Mouse (Mus musculus) embryonic facial prominence, embryonic 10.5 days (tissue): Measurements from ENCODE around the gene Flad1. TPM values are rescaled to one million over a fixed set of nuclear protein-coding genes. Genes with fewer than 3 reads are reported as not detected.

Experiments
- DNase-seq: peaks from one replicate; pipeline ENCODE4 v3.0.0-alpha.2; 2017; ENCODE audit warnings: low spot score
- H3K27ac ChIP-seq: fragments of 300-500 bp; sonication (generic); replicated peaks from 2 replicates; pipeline ENCODE4 v1.5.1; 2016; ENCODE audit warnings: mild to moderate bottlenecking
- H3K27me3 ChIP-seq: fragments of 300-500 bp; sonication (generic); replicated peaks from 2 replicates; pipeline ENCODE4 v1.6.1; 2016; ENCODE audit warnings: low read depth, mild to moderate bottlenecking; ENCODE audit not compliant: poor library complexity, severe bottlenecking
- H3K36me3 ChIP-seq: fragments of 300-500 bp; sonication (generic); replicated peaks from 2 replicates; pipeline ENCODE4 v1.6.1; 2016; ENCODE audit warnings: mild to moderate bottlenecking, moderate library complexity
- H3K4me1 ChIP-seq: fragments of 300-500 bp; sonication (generic); 2 replicates; pipeline ENCODE4 v1.6.1; 2016
- H3K4me3 ChIP-seq: fragments of 300-500 bp; sonication (generic); 2 replicates; pipeline ENCODE4 v1.5.1; 2016; ENCODE audit warnings: mild to moderate bottlenecking, moderate library complexity
- H3K9me3 ChIP-seq: fragments of 300-500 bp; sonication (generic); 2 replicates; pipeline ENCODE4 v1.6.1; 2016; ENCODE audit warnings: mild to moderate bottlenecking
- WGBS: fragments of 180-500 bp; shearing (Covaris S2); methylation state at CpG from one replicate; pipeline ENCODE4 v1.1.7; 2016; 5-methylcytosine and 5-hydroxymethylcytosine counted together
- polyA plus RNA-seq: library from polyadenylated mRNA; unstranded; fragments of >200 nt; fragmentation: Nextera tagmentation; extraction: Ambion mirVana; gene quantifications from 2 replicates; pipeline ENCODE4 v1.2.1, GENCODE M21; 2016

The Flad1 gene
- polyA plus RNA-seq, 1 experiment from 2014 or later, result 28.2 TPM

GRCm38 (mm10) chr3:89364631-89365030 is 47.0 kb downstream of the Flad1 start:
- 60% methylated on average over 8 of the region's 8 CpGs for WGBS
- no peaks in the 10 kb centered on the region for H3K9me3 ChIP-seq
- H3K27ac ChIP-seq, result no peak overlapping the region
- 0 out of 2 replicates have a peak, but pooled peaks cover 17% of the 10 kb centered on the region for H3K27me3 ChIP-seq
- DNase-seq, result no peak
- peaks cover 16% of the 10 kb centered on the region for H3K4me1 ChIP-seq
- no peak overlapping the region for H3K4me3 ChIP-seq
- H3K36me3 ChIP-seq, result no peaks in the 10 kb centered on the region

- Histone ChIP-seq H3K27me3 (0 out of 2 replicates have a peak, but pooled peaks cover 15% of the 10 kb centered on the region), H3K4me1 (peaks cover 5% of the 10 kb centered on the region; the same call in 1 of the 2 replicates), H3K9me3 (no peaks in the 10 kb centered on the region), H3K27ac (no peak within 1 kb of the TSS), H3K4me3 (no peak within 1 kb of the TSS), H3K36me3 (no peaks in the 10 kb centered on the region)
- DNase-seq, result no peak
- 86% methylated on average over 7 of the region's 7 CpGs for WGBS
Measured at GRCm38 (mm10) chr3:89361675-89362074, 50.0 kb downstream of the Flad1 start, which contains the start of gene Dcst2. TSS of gene Dcst2 (plus strand) at chr3:89361975.

GRCm38 (mm10) chr3:89360237-89360636 is 51.4 kb downstream of the Flad1 start:
- H3K36me3 ChIP-seq, result no peaks in the 10 kb centered on the region
- no peak overlapping the region for H3K27ac ChIP-seq
- DNase-seq, result no peak
- H3K4me3 ChIP-seq, result no peak overlapping the region
- H3K4me1 ChIP-seq, result peaks cover 2% of the 10 kb centered on the region; the same call in 1 of the 2 replicates
- no peaks in the 10 kb centered on the region for H3K9me3 ChIP-seq
- H3K27me3 ChIP-seq, result peaks cover 14% of the 10 kb centered on the region; the same call in 1 of the 2 replicates
- 78% methylated on average over 3 of the region's 3 CpGs for WGBS

- no peaks in the 10 kb centered on the region for H3K9me3 ChIP-seq
- 76% methylated on average over 6 of the region's 6 CpGs for WGBS
Measured at GRCm38 (mm10) chr3:89359630-89360029, 52.0 kb downstream of the Flad1 start.

GRCm38 (mm10) chr3:89356029-89356428 is 55.6 kb downstream of the Flad1 start:
- Histone ChIP-seq H3K27ac (no peak overlapping the region), H3K9me3 (no peaks in the 10 kb centered on the region), H3K4me1 (peaks cover 20% of the 10 kb centered on the region), H3K36me3 (no peaks in the 10 kb centered on the region), H3K27me3 (peaks cover 44% of the 10 kb centered on the region), H3K4me3 (no peak overlapping the region)
- DNase-seq, result no peak
- 73% methylated on average over 9 of the region's 9 CpGs for WGBS

More at GRCm38 (mm10) chr3:89359630-89360029, 52.0 kb downstream of the Flad1 start:
- Histone ChIP-seq H3K4me1 (peaks cover 6% of the 10 kb centered on the region), H3K27me3 (peaks cover 13% of the 10 kb centered on the region; the same call in 1 of the 2 replicates), H3K27ac (no peak overlapping the region), H3K36me3 (no peaks in the 10 kb centered on the region), H3K4me3 (no peak overlapping the region)
- DNase-seq, result no peak

- Histone ChIP-seq H3K4me1 (peaks cover 23% of the 10 kb centered on the region), H3K9me3 (no peaks in the 10 kb centered on the region), H3K27ac (no peak overlapping the region), H3K4me3 (no peak overlapping the region), H3K27me3 (peaks cover 50% of the 10 kb centered on the region), H3K36me3 (no peaks in the 10 kb centered on the region)
- DNase-seq, result no peak
- 85% methylated on average over 6 of the region's 6 CpGs for WGBS
Measured at GRCm38 (mm10) chr3:89355512-89355902, 56.2 kb downstream of the Flad1 start.

- Histone ChIP-seq H3K36me3 (no peaks in the 10 kb centered on the region), H3K4me3 (no peak overlapping the region), H3K9me3 (no peaks in the 10 kb centered on the region), H3K27ac (no peak overlapping the region), H3K27me3 (peaks cover 55% of the 10 kb centered on the region), H3K4me1 (peaks cover 28% of the 10 kb centered on the region)
- WGBS, result 18% methylated on average over 5 of the region's 5 CpGs
- peak; percentile 87 for DNase-seq
Measured at GRCm38 (mm10) chr3:89354816-89355511, 56.7 kb downstream of the Flad1 start.

- H3K4me1 ChIP-seq, result peaks cover 51% of the 10 kb centered on the region
- no peak for DNase-seq
- no peak overlapping the region for H3K27ac ChIP-seq
- no peak overlapping the region for H3K4me3 ChIP-seq
- H3K9me3 ChIP-seq, result no peaks in the 10 kb centered on the region
- peaks cover 8% of the 10 kb centered on the region for H3K36me3 ChIP-seq
- 46% methylated on average over 5 of the region's 5 CpGs for WGBS
- H3K27me3 ChIP-seq, result peaks cover 83% of the 10 kb centered on the region
Measured at GRCm38 (mm10) chr3:89351271-89351670, 60.4 kb downstream of the Flad1 start.

Other genes with a start within 250 kb of the Flad1 start
- gene Clk2, start 247.1 kb downstream of the Flad1 start, polyA plus RNA-seq, result 33.6 and 36.2 TPM in 2 replicates
- gene Scamp3, start 234.4 kb downstream of the Flad1 start, polyA plus RNA-seq, result 108 and 117 TPM in 2 replicates
- gene Fam189b, start 228.7 kb downstream of the Flad1 start, polyA plus RNA-seq, result 29.0 and 30.8 TPM in 2 replicates
- 33.8 and 33.9 TPM in 2 replicates for gene Gba, start 208.9 kb downstream of the Flad1 start, polyA plus RNA-seq
- gene Thbs3, start 196.7 kb downstream of the Flad1 start, polyA plus RNA-seq, result 42.0 and 43.3 TPM in 2 replicates
- gene Mtx1, start 184.8 kb downstream of the Flad1 start, polyA plus RNA-seq, result 248 and 258 TPM in 2 replicates
- 0.15 and 0.81 TPM in 2 replicates for gene Muc1, start 182.8 kb downstream of the Flad1 start, polyA plus RNA-seq
- 244 and 262 TPM in 2 replicates for gene Krtcap2, start 165.9 kb downstream of the Flad1 start, polyA plus RNA-seq
- gene Trim46, start 165.6 kb downstream of the Flad1 start, polyA plus RNA-seq, result 4.0 and 4.7 TPM in 2 replicates
- 74.1 and 84.1 TPM in 2 replicates for gene Dpm3, start 152.5 kb downstream of the Flad1 start, polyA plus RNA-seq
- gene Slc50a1, start 141.3 kb downstream of the Flad1 start, polyA plus RNA-seq, result 27.2 and 34.2 TPM in 2 replicates
- 26.7 and 27.2 TPM in 2 replicates for gene Efna1, start 130.7 kb downstream of the Flad1 start, polyA plus RNA-seq
- 4.5 and 6.8 TPM in 2 replicates for gene Efna3, start 88.9 kb downstream of the Flad1 start, polyA plus RNA-seq
- gene Efna4, start 73.8 kb downstream of the Flad1 start, polyA plus RNA-seq, result 37.3 and 40.8 TPM in 2 replicates
- 30.5 and 34.2 TPM in 2 replicates for gene Adam15, start 61.9 kb downstream of the Flad1 start, polyA plus RNA-seq
- 0.09 and 0.15 TPM in 2 replicates for gene Dcst2, start 49.9 kb downstream of the Flad1 start, polyA plus RNA-seq
- gene Dcst1, start 46.6 kb downstream of the Flad1 start, polyA plus RNA-seq, result 0.20 and 0.47 TPM in 2 replicates
- gene Zbtb7b, start 17.1 kb downstream of the Flad1 start, polyA plus RNA-seq, result 0.98 and 1.2 TPM in 2 replicates
- gene Lenep, start 9.1 kb downstream of the Flad1 start, polyA plus RNA-seq, result 0.74 TPM in 1 of 2 replicates, not detected in the other
- gene Cks1b, start 6.5 kb upstream of the Flad1 start, polyA plus RNA-seq, result 786 and 805 TPM in 2 replicates
- gene Shc1, start 6.6 kb upstream of the Flad1 start, polyA plus RNA-seq, result 82.0 and 82.1 TPM in 2 replicates
- 47.4 and 48.9 TPM in 2 replicates for gene Pygo2, start 18.3 kb upstream of the Flad1 start, polyA plus RNA-seq
- 17.5 and 20.1 TPM in 2 replicates for gene Pbxip1, start 24.8 kb upstream of the Flad1 start, polyA plus RNA-seq
- gene Pmvk, start 42.7 kb upstream of the Flad1 start, polyA plus RNA-seq, result 66.4 and 67.6 TPM in 2 replicates
- 0.62 and 0.88 TPM in 2 replicates for gene Kcnn3, start 108.3 kb upstream of the Flad1 start, polyA plus RNA-seq